Mouse (Mus musculus) activated CD4-positive, CD25-positive, alpha-beta regulatory T cell, adult 4 months (primary cell): Measurements from ENCODE around the gene Psmc3. TPM values are rescaled to one million over a fixed set of nuclear protein-coding genes. Genes with fewer than 3 reads are reported as not detected.
"Not testable (repeated sequence)": the region's sequence is repeated elsewhere in the genome, so short reads cannot be mapped to it uniquely, and the experiment has no call there.

Experiments used
- ATAC-seq: one replicate; pipeline ENCODE4 v1.8.0; 2017
- polyA plus RNA-seq, 2 experiments: library from polyadenylated mRNA; unstranded; fragments of 100-300 nt; shearing (Covaris generic); gene quantifications; one replicate each; pipeline ENCODE4 v1.2.1; 2017

Gene Psmc3
- polyA plus RNA-seq, 2 experiments from 2014 or later: 196 to 209 TPM

GRCm38 (mm10) chr2:91081775-91082695, 28.2 kb downstream of the Psmc3 start, which contains the start of gene Spi1:
Gene Spi1 (plus strand): TSS chr2:91082390.
- no peak for ATAC-seq

- peak; percentile 74 for ATAC-seq
Measured at GRCm38 (mm10) chr2:91082844-91083243, 29.0 kb downstream of the Psmc3 start.

GRCm38 (mm10) chr2:91083366-91083940, 29.6 kb downstream of the Psmc3 start:
- no peak for ATAC-seq

GRCm38 (mm10) chr2:91084179-91084820, 30.5 kb downstream of the Psmc3 start:
- no peak for ATAC-seq

GRCm38 (mm10) chr2:91085494-91086391, 31.9 kb downstream of the Psmc3 start:
- no peak for ATAC-seq

GRCm38 (mm10) chr2:91086392-91087237, 32.8 kb downstream of the Psmc3 start:
- ATAC-seq: no peak

GRCm38 (mm10) chr2:91087453-91087852, 33.6 kb downstream of the Psmc3 start:
- ATAC-seq: no peak

GRCm38 (mm10) chr2:91088987-91089386, 35.2 kb downstream of the Psmc3 start:
- ATAC-seq: no peak

- no peak for ATAC-seq
Measured at GRCm38 (mm10) chr2:91090208-91090607, 36.4 kb downstream of the Psmc3 start.

- no peak for ATAC-seq
Measured at GRCm38 (mm10) chr2:91090827-91091226, 37.0 kb downstream of the Psmc3 start.

- ATAC-seq: no peak
Measured at GRCm38 (mm10) chr2:91096524-91096923, 42.7 kb downstream of the Psmc3 start.

- ATAC-seq: no peak
Measured at GRCm38 (mm10) chr2:91097015-91097414, 43.2 kb downstream of the Psmc3 start.

GRCm38 (mm10) chr2:91098156-91098555, 44.3 kb downstream of the Psmc3 start:
- no peak for ATAC-seq

GRCm38 (mm10) chr2:91101124-91101740, 47.4 kb downstream of the Psmc3 start:
- ATAC-seq: peak; percentile 93

GRCm38 (mm10) chr2:91108156-91108555, 54.3 kb downstream of the Psmc3 start:
- ATAC-seq: no peak

GRCm38 (mm10) chr2:91109241-91109640, 55.4 kb downstream of the Psmc3 start:
- ATAC-seq: no peak

- ATAC-seq: no peak
Measured at GRCm38 (mm10) chr2:91109807-91110385, 56.1 kb downstream of the Psmc3 start.

GRCm38 (mm10) chr2:91110429-91110828, 56.6 kb downstream of the Psmc3 start:
- no peak for ATAC-seq

GRCm38 (mm10) chr2:91111832-91112231, 58.0 kb downstream of the Psmc3 start:
- not testable (repeated sequence) for ATAC-seq

- no peak for ATAC-seq
Measured at GRCm38 (mm10) chr2:91112491-91112890, 58.7 kb downstream of the Psmc3 start.
